Mouse (Mus musculus) midbrain, embryonic 16.5 days (tissue): ENCODE measurements around the gene Mrps18c. TPM values are rescaled to one million over a fixed set of nuclear protein-coding genes. Genes with fewer than 3 reads are reported as not detected.

Experiments used
- ATAC-seq: fragments of 200-750 bp; cut with Nextera tagmentation; 2 replicates; pipeline ENCODE4 v1.8.0; 2017; ENCODE audit warnings: moderate TSS enrichment
- H3K27ac ChIP-seq: fragments of 300-500 bp; sonication (generic); 2 replicates; pipeline ENCODE4 v1.5.1; 2014; ENCODE audit warnings: mild to moderate bottlenecking, low read length, mixed read lengths
- H3K27me3 ChIP-seq: fragments of 300-500 bp; sonication (generic); 2 replicates; pipeline ENCODE4 v1.6.1; 2014; ENCODE audit warnings: low read depth, low read length, mixed read lengths; ENCODE audit not compliant: control insufficient read depth, insufficient read depth
- H3K36me3 ChIP-seq: fragments of 300-500 bp; sonication (generic); 2 replicates; pipeline ENCODE4 v1.6.1; 2014; ENCODE audit warnings: mild to moderate bottlenecking, low read length, moderate library complexity, mixed read lengths; ENCODE audit not compliant: control insufficient read depth, insufficient read depth
- H3K4me1 ChIP-seq: fragments of 300-500 bp; sonication (generic); 2 replicates; pipeline ENCODE4 v1.6.1; 2014; ENCODE audit warnings: mild to moderate bottlenecking, low read length, mixed read lengths; ENCODE audit not compliant: control insufficient read depth, insufficient read depth
- H3K4me2 ChIP-seq: fragments of 300-500 bp; sonication (generic); 2 replicates; pipeline ENCODE4 v1.6.1; 2014; ENCODE audit warnings: mild to moderate bottlenecking, low read length, mixed read lengths
- H3K4me3 ChIP-seq: fragments of 300-500 bp; sonication (generic); 2 replicates; pipeline ENCODE4 v1.5.1; 2014; ENCODE audit warnings: low read depth, mild to moderate bottlenecking, low read length, moderate library complexity, mixed read lengths
- H3K9ac ChIP-seq: fragments of 300-500 bp; sonication (generic); 2 replicates; pipeline ENCODE4 v1.6.1; 2014; ENCODE audit warnings: low read depth, low read length, mixed read lengths
- H3K9me3 ChIP-seq: fragments of 300-500 bp; sonication (generic); replicated peaks from 2 replicates; pipeline ENCODE4 v1.6.1; 2014; ENCODE audit warnings: mild to moderate bottlenecking, low read length, mixed read lengths; ENCODE audit not compliant: control insufficient read depth, poor library complexity, severe bottlenecking
- WGBS: fragments of 180-500 bp; shearing (Covaris S2); extraction: QIAGEN DNeasy Blood & Tissue Kit; methylation state at CpG from one replicate; pipeline ENCODE4 v1.1.7; 2014; 5-methylcytosine and 5-hydroxymethylcytosine counted together
- polyA plus RNA-seq: library from polyadenylated mRNA; unstranded; fragments of >200 nt; fragmentation: Nextera tagmentation; extraction: Ambion mirVana; gene quantifications from 2 replicates; pipeline ENCODE4 v1.2.1, GENCODE M21; 2015

Gene Mrps18c
- 137 and 143 TPM in 2 replicates for polyA plus RNA-seq

DNA sequence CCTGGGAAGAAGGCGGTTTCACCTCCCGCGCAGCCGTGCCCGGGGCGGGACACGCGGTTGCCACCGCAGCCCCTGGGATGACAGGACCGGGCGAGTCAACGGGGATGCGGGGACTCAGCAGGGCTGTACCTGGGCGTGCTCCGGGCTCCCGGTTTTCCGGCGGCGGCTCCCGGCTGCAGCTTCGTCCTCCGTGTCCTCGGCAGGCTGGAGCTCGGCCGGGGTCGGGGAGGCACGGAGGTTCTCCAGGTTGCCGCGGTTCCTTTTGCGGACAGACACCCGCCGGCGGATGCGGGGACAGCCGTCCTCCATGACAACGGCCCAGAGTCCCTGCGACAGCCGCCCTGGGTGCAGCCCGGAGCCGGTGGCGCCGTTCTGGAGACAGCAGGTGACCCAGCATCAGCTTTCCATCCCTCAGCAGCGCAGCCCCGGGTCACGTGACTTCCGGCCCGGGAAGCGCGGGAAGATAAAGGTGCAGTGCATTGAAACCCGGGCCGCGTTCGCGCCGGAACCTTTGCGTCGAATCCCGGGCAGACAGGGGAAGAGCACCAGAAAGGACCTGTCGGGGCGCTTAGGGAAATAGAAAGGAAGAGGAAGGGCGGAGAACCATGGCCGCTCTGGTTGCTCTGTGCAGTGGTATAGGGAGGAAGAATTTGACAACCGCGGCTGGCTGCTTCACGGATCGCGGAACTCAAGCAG, at the start of gene Mrps18c, which contains the start of gene Helq:
Gene Mrps18c (plus strand): TSS at position 463 of the 696 bp plus-strand sequence.
Gene Helq (minus strand): TSS at position 434 of the 696 bp plus-strand sequence.
- Histone ChIP-seq H3K9ac (peak within 1 kb of the TSS; percentile 92), H3K9me3 (no peaks in the 10 kb centered on the region), H3K36me3 (peaks cover 23% of the 10 kb centered on the region), H3K27ac (peak within 1 kb of the TSS; percentile 70), H3K4me3 (peak within 1 kb of the TSS; percentile 83), H3K4me2 (peak within 1 kb of the TSS; percentile 89), H3K27me3 (no peaks in the 10 kb centered on the region), H3K4me1 (peaks cover 14% of the 10 kb centered on the region)
- WGBS = under 1% methylated on average over 67 of the region's 67 CpGs
- peak; percentile 98 for ATAC-seq

DNA sequence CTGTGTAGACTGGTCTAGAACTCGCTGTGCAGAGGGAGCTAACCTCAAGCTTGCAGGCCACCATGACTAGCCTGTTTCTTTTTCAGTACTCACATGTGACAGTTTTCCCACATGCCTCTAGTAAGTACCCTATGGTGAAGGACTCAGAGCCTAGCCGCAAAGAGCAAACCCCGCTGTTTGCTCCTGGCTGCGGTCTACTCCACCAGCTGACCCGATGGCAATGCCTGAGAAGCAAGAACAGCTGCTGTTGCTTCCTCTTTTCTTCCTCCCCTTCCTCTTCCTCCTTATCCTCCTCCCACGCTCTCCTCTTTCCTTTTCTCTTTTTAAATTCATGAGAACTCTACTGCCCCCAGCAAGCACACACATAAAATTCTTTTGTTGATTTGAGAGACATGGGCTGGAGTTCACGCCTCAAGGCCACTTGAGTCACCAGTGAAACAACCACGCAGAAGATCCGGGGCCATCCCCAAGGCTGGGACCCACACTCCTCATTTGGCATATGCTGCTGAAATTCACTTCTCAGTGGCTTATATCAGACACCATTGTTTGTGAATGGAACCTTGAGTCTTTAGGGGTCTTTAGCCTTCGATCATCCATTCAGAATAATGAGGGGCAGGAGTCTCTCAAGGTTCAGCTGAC, 47.7 kb upstream of the Mrps18c start:
- no peak overlapping the region for H3K27ac ChIP-seq
- WGBS = 75% methylated on average over 10 of the region's 10 CpGs

DNA sequence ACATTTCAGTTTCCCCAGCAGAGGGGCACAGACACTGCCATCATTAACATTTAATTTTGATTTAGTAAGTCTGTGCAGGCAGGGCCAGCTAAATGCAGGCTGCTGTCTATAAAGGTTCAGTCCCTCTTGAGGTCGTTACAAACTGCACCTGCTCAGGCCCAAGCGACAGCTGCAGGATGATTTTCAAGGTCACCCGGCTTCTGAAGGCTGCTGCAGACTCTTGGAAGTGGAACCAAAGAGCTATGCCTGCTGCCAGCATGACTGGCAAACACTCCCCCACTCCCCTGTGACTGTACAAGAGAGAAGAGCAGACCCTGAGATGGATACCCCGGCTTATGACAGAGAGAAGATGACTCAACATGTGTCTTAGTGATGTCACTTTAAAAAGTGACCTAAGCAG, 46.8 kb upstream of the Mrps18c start:
- Histone ChIP-seq H3K9ac (no peak overlapping the region), H3K4me3 (no peak overlapping the region), H3K36me3 (no peaks in the 10 kb centered on the region), H3K27ac (no peak overlapping the region), H3K4me2 (no peak overlapping the region), H3K9me3 (no peaks in the 10 kb centered on the region), H3K27me3 (no peaks in the 10 kb centered on the region), H3K4me1 (no peaks in the 10 kb centered on the region)
- 40% methylated on average over 4 of the region's 4 CpGs for WGBS
- ATAC-seq = no peak

More for the DNA sequence above, 47.7 kb upstream of the Mrps18c start:
- no peaks in the 10 kb centered on the region for H3K36me3 ChIP-seq
- H3K9ac ChIP-seq = no peak overlapping the region
- no peak overlapping the region for H3K4me2 ChIP-seq
- H3K9me3 ChIP-seq = no peaks in the 10 kb centered on the region
- no peaks in the 10 kb centered on the region for H3K4me1 ChIP-seq
- no peaks in the 10 kb centered on the region for H3K27me3 ChIP-seq
- ATAC-seq = no peak
- no peak overlapping the region for H3K4me3 ChIP-seq

DNA sequence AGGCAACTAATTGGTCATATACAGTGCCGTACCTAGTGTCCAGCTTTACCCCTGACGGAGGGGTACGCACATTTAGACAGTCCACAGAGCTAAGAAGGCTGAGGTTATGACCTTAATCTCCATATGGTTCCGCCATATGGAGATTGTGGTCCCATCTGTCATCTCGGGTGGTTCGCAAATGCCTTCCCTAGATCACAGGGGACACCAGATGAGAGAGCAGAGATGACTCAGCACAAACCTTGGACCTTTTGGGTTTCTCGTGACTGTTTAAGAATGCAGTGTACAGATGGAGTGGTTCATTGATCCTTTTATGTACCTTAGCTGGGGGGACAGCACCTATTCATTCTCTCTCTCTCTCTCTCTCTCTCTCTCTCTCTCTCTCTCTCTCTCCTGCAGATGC, 45.0 kb upstream of the Mrps18c start:
- 46% methylated on average over 7 of the region's 7 CpGs for WGBS
- no peaks in the 10 kb centered on the region for H3K9me3 ChIP-seq
- H3K36me3 ChIP-seq = no peaks in the 10 kb centered on the region
- no peak overlapping the region for H3K4me2 ChIP-seq
- no peak for ATAC-seq
- H3K27ac ChIP-seq = no peak overlapping the region
- H3K4me3 ChIP-seq = no peak overlapping the region
- no peak overlapping the region for H3K9ac ChIP-seq
- no peaks in the 10 kb centered on the region for H3K27me3 ChIP-seq
- no peaks in the 10 kb centered on the region for H3K4me1 ChIP-seq

DNA sequence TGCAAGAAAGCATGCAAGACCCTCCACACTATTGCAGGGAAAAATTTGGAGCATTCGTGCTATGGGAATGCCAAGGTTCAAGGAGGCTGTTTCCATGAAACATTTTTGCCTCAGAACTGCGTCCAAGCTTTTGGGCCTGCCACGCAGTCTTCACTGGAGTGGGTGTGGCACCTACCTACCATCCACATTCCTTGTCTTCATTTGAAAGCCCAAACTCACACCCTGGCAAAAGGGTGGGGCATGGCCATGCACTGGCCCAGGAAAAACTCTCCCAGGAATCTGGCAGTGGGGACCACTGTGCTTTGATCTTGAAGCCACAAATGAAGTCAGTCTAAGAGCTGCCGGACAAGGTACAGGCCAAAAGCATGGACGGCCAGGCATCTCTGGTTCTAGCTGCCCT, 40.3 kb upstream of the Mrps18c start:
- peaks cover 8% of the 10 kb centered on the region for H3K36me3 ChIP-seq
- H3K4me2 ChIP-seq = no peak overlapping the region
- WGBS = 95% methylated on average over 5 of the region's 5 CpGs
- no peaks in the 10 kb centered on the region for H3K9me3 ChIP-seq
- no peaks in the 10 kb centered on the region for H3K4me1 ChIP-seq
- no peak for ATAC-seq
- no peak overlapping the region for H3K9ac ChIP-seq
- no peak overlapping the region for H3K27ac ChIP-seq
- H3K4me3 ChIP-seq = no peak overlapping the region
- no peaks in the 10 kb centered on the region for H3K27me3 ChIP-seq

DNA sequence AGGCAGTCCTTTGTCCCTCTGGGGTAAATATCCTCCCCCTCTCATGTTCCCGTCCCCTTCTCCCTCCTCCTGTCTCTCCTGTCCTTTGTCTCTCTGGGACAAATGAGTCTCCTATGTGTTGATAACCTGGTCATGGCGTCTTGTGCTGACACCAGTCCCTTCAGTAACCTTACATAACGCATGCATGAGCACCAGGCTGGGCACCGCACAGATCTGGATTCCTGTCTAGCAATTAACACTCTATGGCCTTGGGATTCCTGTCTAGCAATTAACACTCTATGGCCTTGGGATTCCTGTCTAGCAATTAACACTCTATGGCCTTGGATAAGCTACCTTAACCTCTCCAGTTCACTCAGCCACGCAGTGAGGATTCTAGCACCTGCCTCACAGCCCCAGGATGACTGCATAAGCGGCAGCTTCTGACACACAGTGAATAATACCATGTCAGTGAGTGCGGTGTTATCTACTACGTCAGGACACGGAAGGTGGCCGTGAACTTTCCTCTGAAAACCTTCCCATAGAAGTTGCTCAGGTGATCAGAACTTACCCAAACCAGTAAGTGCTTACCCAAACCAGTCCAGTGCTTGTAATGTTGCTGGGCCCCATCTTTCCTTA, 38.3 kb upstream of the Mrps18c start:
- Histone ChIP-seq H3K9me3 (no peaks in the 10 kb centered on the region), H3K4me2 (no peak overlapping the region), H3K36me3 (peaks cover 18% of the 10 kb centered on the region), H3K9ac (no peak overlapping the region), H3K4me1 (no peaks in the 10 kb centered on the region), H3K4me3 (no peak overlapping the region), H3K27me3 (no peaks in the 10 kb centered on the region), H3K27ac (no peak overlapping the region)
- 86% methylated on average over 10 of the region's 10 CpGs for WGBS
- ATAC-seq = no peak

DNA sequence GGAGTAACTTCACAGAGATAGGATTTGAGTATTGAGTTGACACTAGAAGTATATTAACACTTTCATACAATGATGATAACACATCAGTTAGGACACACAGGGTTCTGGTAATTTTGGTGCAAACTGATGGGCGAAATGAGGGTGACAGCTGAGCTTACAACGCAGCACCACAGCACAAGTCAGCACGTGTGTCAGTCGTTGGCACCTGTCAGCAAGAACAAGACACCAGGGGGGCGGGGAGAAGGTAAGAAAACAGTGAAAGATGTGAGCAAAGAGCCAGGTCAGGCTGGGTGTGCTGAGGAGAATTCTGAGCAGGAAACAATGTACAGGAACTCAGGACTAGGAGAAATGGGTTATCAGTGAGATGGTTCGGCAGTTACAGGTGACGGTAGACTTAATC, 36.7 kb upstream of the Mrps18c start:
- H3K9ac ChIP-seq = no peak overlapping the region
- H3K4me1 ChIP-seq = no peaks in the 10 kb centered on the region
- H3K4me3 ChIP-seq = no peak overlapping the region
- H3K27me3 ChIP-seq = no peaks in the 10 kb centered on the region
- H3K9me3 ChIP-seq = no peaks in the 10 kb centered on the region
- 93% methylated on average over 7 of the region's 7 CpGs for WGBS
- ATAC-seq = no peak
- H3K27ac ChIP-seq = no peak overlapping the region
- no peak overlapping the region for H3K4me2 ChIP-seq
- H3K36me3 ChIP-seq = peaks cover 29% of the 10 kb centered on the region

DNA sequence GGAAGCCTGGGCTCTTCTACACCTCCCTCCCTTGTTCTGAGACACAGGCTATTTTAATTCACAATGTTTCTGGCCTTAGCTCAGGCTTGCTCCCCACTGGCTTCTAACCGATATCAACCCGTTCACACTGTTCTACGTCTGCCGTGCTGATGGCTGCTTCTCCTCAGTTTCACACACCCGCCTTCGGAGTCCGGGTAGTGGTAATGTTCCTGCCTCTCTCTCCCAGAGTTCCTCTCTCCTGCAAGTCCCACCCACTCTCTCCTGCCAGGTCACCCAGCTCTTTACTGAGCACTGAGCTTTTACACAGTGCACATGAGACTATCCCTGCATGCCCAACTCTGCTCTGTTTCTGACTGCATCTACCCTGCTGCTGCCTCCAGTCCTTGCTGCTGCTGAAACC, 32.4 kb upstream of the Mrps18c start:
- ATAC-seq = no peak
- H3K27me3 ChIP-seq = no peaks in the 10 kb centered on the region
- no peaks in the 10 kb centered on the region for H3K4me1 ChIP-seq
- no peak overlapping the region for H3K4me2 ChIP-seq
- no peak overlapping the region for H3K9ac ChIP-seq
- WGBS = 99% methylated on average over 7 of the region's 7 CpGs
- H3K36me3 ChIP-seq = peaks cover 54% of the 10 kb centered on the region
- no peak overlapping the region for H3K27ac ChIP-seq
- H3K4me3 ChIP-seq = no peak overlapping the region
- H3K9me3 ChIP-seq = no peaks in the 10 kb centered on the region

DNA sequence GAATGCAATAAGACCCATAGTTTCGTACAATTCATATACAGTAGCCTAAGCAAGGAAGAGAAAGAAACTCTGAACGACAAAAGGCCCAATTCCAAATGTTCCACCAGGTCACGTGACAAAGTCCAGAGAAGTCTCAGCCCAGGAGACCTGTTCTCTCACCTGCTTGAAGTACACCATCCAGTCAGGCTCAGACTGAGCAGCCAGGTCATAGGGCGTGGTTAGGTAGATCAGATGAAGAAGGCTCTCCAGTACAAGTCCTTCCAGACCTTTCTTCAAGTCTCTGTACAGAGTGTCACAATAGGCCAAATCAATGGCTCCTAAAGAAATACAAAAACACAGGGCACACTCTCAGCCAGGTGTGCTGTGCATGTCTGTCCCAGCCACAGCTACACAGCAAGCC, 26.9 kb upstream of the Mrps18c start:
- Histone ChIP-seq H3K27ac (no peak overlapping the region), H3K36me3 (peaks cover 56% of the 10 kb centered on the region), H3K9me3 (no peaks in the 10 kb centered on the region), H3K4me3 (no peak overlapping the region), H3K4me2 (no peak overlapping the region), H3K27me3 (no peaks in the 10 kb centered on the region), H3K9ac (no peak overlapping the region), H3K4me1 (no peaks in the 10 kb centered on the region)
- ATAC-seq = no peak
- WGBS = 94% methylated on average over 4 of the region's 4 CpGs
